Mouse (Mus musculus) ES-E14 (cell line): ENCODE measurements at regions not wholly inside any gene's neighbourhood (a gene's known extent, or its start where the extent isn't known, plus 50 kb on each side); places are given as distances from the start of the nearest gene placed in this dataset.

ENCODE experiments used
- CHD2 ChIP-seq: IDR thresholded peaks from 2 replicates; pipeline ENCODE4 v1.6.1; 2014; ENCODE audit warnings: mild to moderate bottlenecking, low read depth, low read length, inconsistent platforms
- HCFC1 ChIP-seq: IDR thresholded peaks from 2 replicates; pipeline ENCODE4 v1.6.1; 2012; ENCODE audit warnings: low read length, inconsistent platforms, borderline replicate concordance; ENCODE audit not compliant: insufficient read depth
- MAFK ChIP-seq: IDR thresholded peaks from 2 replicates; pipeline ENCODE4 v1.6.1; 2014; ENCODE audit warnings: mild to moderate bottlenecking, low read depth, low read length, inconsistent platforms; ENCODE audit not compliant: insufficient read depth
- ZC3H11A ChIP-seq: IDR thresholded peaks from 2 replicates; pipeline ENCODE4 v1.6.1; 2012; ENCODE audit warnings: low read depth, mild to moderate bottlenecking, inconsistent platforms, low read length, borderline replicate concordance
- ZNF384 ChIP-seq: IDR thresholded peaks from 2 replicates; pipeline ENCODE4 v1.6.1; 2012; ENCODE audit warnings: low read depth, low read length, inconsistent platforms

DNA sequence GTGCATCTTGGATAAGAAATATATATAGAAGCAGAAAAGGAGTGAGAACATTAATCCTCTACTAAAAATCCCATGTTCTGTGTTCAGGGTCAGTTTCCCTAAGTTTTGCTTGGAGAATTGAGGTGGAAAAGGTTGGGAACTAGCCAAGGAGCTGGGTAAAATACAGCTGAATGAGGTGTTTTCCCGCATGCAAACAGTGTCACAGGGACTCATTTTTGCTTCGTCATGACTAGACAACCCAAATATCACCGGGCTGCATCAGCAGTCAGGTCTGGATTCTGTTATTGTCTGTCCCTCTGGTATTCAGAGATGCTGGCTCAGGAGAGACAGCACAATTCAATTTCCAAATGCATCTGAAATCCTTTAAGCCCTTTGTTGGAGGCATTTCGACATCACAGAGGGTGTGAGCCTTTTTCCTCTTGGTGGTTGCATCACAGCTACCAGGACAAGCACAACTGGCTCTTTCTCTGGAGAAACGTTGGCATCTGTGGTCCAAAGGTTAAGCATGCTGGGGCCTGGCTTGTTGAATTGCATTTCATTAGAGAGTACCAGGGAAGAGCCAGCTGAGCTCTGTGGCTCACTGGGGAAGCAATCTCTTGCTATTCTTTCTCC is 59.6 kb upstream of the Sesn3 start:
- TF ChIP-seq MAFK (no peak), CHD2 (no peak), ZC3H11A (no peak), ZNF384 (no peak), HCFC1 (no peak)
